Mouse (Mus musculus) olfactory bulb, adult 2 months (tissue): ENCODE results near the gene Uvrag.

Experiments used
- CTCF ChIP-seq: fragments of 200-500 bp; IDR thresholded peaks from 2 replicates; pipeline ENCODE4 v1.5.1; 2012; ENCODE audit warnings: low read depth, mild to moderate bottlenecking, low read length, moderate library complexity; ENCODE audit not compliant: insufficient read depth
- POLR2A ChIP-seq: fragments of 200-500 bp; IDR thresholded peaks from 2 replicates; pipeline ENCODE4 v1.6.1; 2012; ENCODE audit warnings: mild to moderate bottlenecking, low read depth, low read length, moderate library complexity; ENCODE audit not compliant: insufficient read depth

DNA sequence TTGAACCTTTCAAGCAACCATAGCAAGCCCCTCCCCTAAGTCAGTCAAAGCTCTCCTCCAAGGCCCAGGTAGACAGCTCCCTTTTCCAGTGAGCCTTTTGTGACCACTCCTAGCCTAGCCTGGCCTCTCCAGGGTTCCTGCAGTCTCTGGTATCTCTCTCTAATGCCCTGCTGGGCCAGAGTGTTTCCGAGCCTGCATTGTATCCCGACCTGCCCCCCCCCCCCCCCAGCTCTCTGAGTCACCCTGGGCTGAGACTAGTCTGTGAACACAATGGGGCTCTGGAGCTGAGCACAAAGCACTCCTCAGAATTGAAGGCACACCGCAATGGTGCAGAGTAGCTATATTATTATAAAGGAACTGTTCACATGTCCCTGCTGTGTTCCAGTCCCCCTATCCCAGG is 284.8 kb downstream of the Uvrag start:
- TF ChIP-seq CTCF (no peak), POLR2A (no peak)
